Mouse (Mus musculus) forebrain, embryonic 12.5 days (tissue): ENCODE measurements around the gene Nudt21. TPM values are rescaled to one million over a fixed set of nuclear protein-coding genes. Genes with fewer than 3 reads are reported as not detected.

Experiments used
- ATAC-seq: fragments of 200-750 bp; cut with Nextera tagmentation; 2 replicates; pipeline ENCODE4 v1.8.0; 2017; ENCODE audit warnings: moderate TSS enrichment; ENCODE audit not compliant: low FRiP score
- H3K27ac ChIP-seq: fragments of 300-500 bp; sonication (generic); 2 replicates; pipeline ENCODE4 v1.5.1; 2016; ENCODE audit warnings: mild to moderate bottlenecking
- H3K27me3 ChIP-seq: fragments of 300-500 bp; sonication (generic); 2 replicates; pipeline ENCODE4 v1.6.1; 2016; ENCODE audit warnings: mild to moderate bottlenecking
- H3K36me3 ChIP-seq: fragments of 300-500 bp; sonication (generic); replicated peaks from 2 replicates; pipeline ENCODE4 v1.6.1; 2016; ENCODE audit warnings: mild to moderate bottlenecking
- H3K4me1 ChIP-seq: fragments of 300-500 bp; sonication (generic); 2 replicates; pipeline ENCODE4 v1.6.1; 2016
- H3K4me2 ChIP-seq: fragments of 300-500 bp; sonication (generic); 2 replicates; pipeline ENCODE4 v1.6.1; 2016; ENCODE audit warnings: mild to moderate bottlenecking, moderate library complexity
- H3K4me3 ChIP-seq: fragments of 300-500 bp; sonication (generic); replicated peaks from 2 replicates; pipeline ENCODE4 v1.5.1; 2016; ENCODE audit warnings: mild to moderate bottlenecking
- H3K9ac ChIP-seq: fragments of 300-500 bp; sonication (generic); 2 replicates; pipeline ENCODE4 v1.6.1; 2016; ENCODE audit warnings: mild to moderate bottlenecking
- H3K9me3 ChIP-seq: fragments of 300-500 bp; sonication (generic); 2 replicates; pipeline ENCODE4 v1.6.1; 2016
- WGBS: fragments of 180-500 bp; shearing (Covaris S2); methylation state at CpG from one replicate; pipeline ENCODE4 v1.1.7; 2016; 5-methylcytosine and 5-hydroxymethylcytosine counted together
- polyA plus RNA-seq: library from polyadenylated mRNA; unstranded; fragments of >200 nt; fragmentation: Nextera tagmentation; extraction: Ambion mirVana; gene quantifications from 2 replicates; pipeline ENCODE4 v1.2.1, GENCODE M21; 2016

The Nudt21 gene
- polyA plus RNA-seq, 1 experiment from 2014 or later, result 205 TPM

DNA sequence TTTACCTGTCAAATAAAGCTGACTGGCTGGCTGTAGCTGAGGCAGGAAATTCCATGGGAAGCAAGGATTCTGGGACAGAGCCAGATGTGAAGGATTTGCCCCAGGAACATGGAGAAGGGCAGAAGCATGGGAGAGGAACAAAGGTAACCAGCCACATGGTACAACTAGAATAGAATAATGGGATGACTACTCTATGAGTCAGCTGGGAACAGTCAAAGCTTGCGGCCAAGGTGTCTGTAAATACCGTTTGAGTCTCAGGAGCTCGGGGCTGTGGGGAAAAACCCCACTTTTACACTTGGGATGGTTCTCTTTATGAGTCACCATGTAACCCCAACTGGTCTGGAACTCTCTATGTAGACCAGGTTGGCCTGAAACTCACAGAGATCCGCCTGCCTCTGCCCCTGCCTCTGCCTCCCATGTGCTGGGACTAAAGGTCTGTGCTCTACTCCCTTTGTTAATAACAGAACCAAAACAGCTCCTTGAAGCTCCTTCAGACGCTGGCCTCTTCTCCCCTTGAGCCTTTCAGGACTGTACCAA, 55.1 kb downstream of the Nudt21 start:
- H3K27ac ChIP-seq, result no peak overlapping the region
- WGBS, result 93% methylated on average over 5 of the region's 5 CpGs
- no peak overlapping the region for H3K9ac ChIP-seq
- H3K4me3 ChIP-seq, result no peak overlapping the region
- no peaks in the 10 kb centered on the region for H3K4me1 ChIP-seq
- ATAC-seq, result no peak
- H3K4me2 ChIP-seq, result no peak overlapping the region
- no peaks in the 10 kb centered on the region for H3K27me3 ChIP-seq
- peaks cover 83% of the 10 kb centered on the region for H3K36me3 ChIP-seq
- H3K9me3 ChIP-seq, result no peaks in the 10 kb centered on the region

DNA sequence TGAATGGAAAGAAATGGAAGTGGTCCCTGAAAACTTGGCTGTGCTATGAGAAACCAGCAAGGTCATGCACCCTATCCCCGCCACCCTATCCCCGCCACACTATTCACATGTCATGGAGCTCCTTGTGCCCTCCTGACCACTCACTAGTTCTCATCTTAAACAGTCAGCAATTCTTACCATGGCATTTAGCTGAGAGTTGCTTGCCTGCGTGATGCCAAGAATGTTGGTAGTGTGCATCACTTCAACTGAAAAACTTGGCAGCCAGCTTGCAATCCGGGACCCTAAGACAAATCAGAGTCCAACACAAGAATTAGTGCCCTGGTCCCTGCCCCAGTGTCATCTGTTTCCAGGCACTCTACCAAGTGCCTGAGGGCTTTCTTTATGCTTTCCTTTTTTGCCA, 56.7 kb downstream of the Nudt21 start:
- Histone ChIP-seq H3K4me1 (no peaks in the 10 kb centered on the region), H3K27ac (no peak overlapping the region), H3K36me3 (peaks cover 87% of the 10 kb centered on the region), H3K4me2 (no peak overlapping the region), H3K27me3 (no peaks in the 10 kb centered on the region), H3K4me3 (no peak overlapping the region), H3K9ac (no peak overlapping the region), H3K9me3 (no peaks in the 10 kb centered on the region)
- WGBS, result 93% methylated on average over 4 of the region's 4 CpGs
- no peak for ATAC-seq

DNA sequence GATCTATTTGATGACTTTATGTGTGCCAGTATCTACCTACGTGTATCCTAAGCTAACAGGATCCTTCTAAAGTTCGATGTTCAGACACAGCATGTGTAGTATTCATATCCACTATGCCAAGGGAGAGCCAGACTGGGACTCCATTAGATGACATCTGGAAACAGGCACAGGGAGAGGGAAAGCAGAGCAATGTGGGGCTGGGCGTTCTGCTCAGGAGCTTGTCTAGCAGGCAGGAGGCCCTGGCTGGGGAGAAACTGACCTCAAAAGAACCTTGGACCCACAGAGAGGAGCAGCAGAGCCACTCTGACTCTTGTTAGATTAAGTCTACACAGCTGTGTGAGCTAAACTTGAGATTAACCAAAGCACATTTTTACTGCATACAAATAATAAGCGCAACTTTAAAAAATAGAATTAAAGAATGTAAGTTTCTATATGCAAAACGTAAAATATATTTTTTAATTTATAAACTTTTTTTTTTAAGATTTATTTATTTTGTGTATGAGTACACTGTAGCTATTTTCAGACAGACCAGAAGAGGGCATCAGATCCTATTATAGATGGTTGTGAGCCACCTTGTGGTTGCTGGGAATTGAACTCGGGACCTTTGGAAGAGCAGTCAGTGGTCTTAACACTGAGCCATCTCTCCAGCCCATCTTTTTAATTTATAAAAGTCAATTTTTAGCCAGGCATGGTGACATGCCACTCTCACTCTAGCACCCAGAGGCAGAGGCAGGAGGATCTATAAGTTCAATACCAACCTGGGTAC, 60.2 kb downstream of the Nudt21 start:
- Histone ChIP-seq H3K4me3 (no peak overlapping the region), H3K4me2 (no peak overlapping the region), H3K4me1 (no peaks in the 10 kb centered on the region), H3K27me3 (no peaks in the 10 kb centered on the region), H3K9me3 (no peaks in the 10 kb centered on the region), H3K9ac (no peak overlapping the region), H3K27ac (no peak overlapping the region), H3K36me3 (peaks cover 90% of the 10 kb centered on the region)
- 98% methylated on average over 6 of the region's 6 CpGs for WGBS
- no peak for ATAC-seq

DNA sequence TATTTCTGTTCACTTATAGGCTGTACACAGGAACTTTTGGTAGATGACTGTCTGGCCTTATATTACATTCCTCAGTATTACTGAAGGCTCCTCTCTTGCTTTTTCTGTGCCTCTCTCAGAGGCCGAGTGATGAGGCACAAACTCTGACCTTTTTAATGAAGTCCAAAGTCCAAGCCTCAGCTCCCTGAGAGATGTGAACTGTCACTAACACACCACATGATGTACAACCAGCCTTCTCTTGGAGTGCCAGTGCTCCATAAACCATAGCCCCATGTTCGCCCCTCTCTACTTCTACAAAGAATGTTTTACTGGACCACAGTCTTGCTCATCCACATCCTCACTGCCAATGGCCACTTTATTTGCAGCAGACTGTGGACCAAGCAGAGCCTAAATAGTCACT, 61.5 kb downstream of the Nudt21 start:
- Histone ChIP-seq H3K4me1 (no peaks in the 10 kb centered on the region), H3K9ac (no peak overlapping the region), H3K27ac (no peak overlapping the region), H3K4me3 (no peak overlapping the region), H3K36me3 (peaks cover 90% of the 10 kb centered on the region), H3K9me3 (no peaks in the 10 kb centered on the region), H3K4me2 (no peak overlapping the region), H3K27me3 (no peaks in the 10 kb centered on the region)
- ATAC-seq, result no peak
- WGBS, result 98% methylated on average over 2 of the region's 2 CpGs

DNA sequence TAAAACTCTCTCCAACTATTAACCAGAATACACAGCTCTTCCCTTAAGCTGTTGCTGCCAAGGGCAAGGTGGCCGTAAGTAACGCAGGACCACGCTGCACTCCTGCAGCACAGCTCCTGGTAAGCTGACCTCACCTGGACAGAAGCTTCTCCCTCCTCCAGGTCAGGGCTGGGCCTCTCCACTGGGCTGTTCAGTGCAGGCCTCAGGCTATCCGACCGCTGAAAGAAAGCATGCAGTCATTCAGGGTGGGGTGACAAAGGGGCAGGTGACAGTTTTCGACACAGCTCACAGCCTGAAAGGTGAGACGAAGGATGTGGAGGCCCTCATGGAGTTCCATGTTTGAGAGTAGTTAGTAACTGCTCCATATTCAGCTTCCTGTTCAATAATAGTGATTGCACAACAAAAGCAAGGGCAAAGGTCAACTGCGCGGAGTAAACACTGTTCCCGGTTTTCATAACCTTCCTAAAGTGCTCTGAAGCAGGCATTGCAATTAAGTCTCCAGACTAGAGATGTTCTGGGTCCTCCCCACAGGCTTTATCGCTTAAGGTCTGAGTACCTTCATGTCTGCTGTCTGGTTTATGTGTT, 62.1 kb downstream of the Nudt21 start:
- H3K4me3 ChIP-seq, result no peak overlapping the region
- no peak for ATAC-seq
- peaks cover 88% of the 10 kb centered on the region for H3K36me3 ChIP-seq
- H3K9me3 ChIP-seq, result no peaks in the 10 kb centered on the region
- H3K27ac ChIP-seq, result no peak overlapping the region
- H3K27me3 ChIP-seq, result no peaks in the 10 kb centered on the region
- H3K9ac ChIP-seq, result no peak overlapping the region
- no peaks in the 10 kb centered on the region for H3K4me1 ChIP-seq
- 88% methylated on average over 11 of the region's 11 CpGs for WGBS
- H3K4me2 ChIP-seq, result no peak overlapping the region

DNA sequence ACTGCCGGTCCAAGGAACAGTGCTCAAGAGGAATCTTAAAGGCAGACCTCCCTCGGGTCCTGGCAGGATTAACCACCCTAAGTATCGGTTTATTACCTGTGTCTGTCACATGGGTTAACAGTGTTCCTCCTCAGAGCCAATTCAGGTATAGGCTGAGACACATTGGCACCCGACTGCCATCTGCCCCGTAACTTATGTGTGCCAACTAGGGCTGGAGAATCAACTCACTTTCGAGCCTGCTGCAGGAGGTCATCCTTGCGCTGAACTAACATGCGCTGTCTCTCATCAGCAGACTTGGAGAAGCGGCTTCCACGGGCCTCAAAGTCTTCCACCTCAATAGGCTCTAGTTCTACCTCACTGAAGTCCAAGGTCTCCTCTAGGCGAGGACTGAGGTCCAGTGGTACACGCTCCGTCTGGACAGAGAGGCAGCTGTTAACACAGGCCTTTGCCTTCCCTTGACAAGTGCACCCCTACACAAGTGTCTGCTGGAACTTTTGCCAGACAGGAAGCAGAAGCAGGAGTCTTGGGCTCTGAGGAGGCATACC, 62.9 kb downstream of the Nudt21 start:
- Histone ChIP-seq H3K27ac (no peak overlapping the region), H3K27me3 (no peaks in the 10 kb centered on the region), H3K4me3 (no peak overlapping the region), H3K36me3 (peaks cover 80% of the 10 kb centered on the region), H3K9me3 (no peaks in the 10 kb centered on the region), H3K4me2 (no peak overlapping the region), H3K4me1 (no peaks in the 10 kb centered on the region), H3K9ac (no peak overlapping the region)
- ATAC-seq, result no peak
- WGBS, result 92% methylated on average over 13 of the region's 13 CpGs

DNA sequence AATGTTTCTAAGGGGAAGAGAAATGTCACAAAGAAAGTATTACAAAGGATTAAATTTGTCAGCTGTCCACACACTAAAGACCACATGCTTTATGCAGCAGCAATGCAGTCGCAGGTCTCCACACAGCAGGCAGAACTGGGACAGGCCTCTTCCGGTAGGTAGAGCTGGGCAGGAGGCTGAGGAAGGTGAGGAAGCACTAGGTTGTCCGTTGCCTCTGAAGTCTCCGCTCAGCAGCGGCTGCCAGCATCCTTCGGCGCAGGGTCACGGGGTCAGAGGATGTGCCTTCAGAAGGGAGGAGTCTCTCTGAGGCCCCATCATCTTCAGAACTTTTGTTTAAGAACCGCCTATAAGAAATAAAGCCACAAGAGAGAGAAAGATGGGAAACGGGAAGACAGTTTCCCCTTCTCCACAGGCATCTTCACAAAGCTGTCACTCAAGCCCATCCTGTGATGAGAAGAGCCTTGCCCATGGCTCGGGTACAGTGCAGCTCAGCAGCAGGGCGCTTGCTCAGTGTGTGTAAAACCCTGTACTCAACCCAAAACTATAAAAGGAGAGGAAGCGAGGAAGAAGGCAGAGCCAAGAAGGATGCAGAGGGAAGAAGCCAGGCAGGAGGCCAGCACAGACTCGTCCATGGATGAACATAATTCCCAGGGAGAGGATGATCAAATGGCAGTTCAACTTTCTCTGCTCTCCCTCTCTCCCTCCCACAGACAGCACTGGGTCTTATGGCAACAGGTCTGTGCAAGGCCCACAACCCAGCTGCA, 63.7 kb downstream of the Nudt21 start:
- Histone ChIP-seq H3K9me3 (no peaks in the 10 kb centered on the region), H3K36me3 (peaks cover 78% of the 10 kb centered on the region)
- ATAC-seq, result no peak

DNA sequence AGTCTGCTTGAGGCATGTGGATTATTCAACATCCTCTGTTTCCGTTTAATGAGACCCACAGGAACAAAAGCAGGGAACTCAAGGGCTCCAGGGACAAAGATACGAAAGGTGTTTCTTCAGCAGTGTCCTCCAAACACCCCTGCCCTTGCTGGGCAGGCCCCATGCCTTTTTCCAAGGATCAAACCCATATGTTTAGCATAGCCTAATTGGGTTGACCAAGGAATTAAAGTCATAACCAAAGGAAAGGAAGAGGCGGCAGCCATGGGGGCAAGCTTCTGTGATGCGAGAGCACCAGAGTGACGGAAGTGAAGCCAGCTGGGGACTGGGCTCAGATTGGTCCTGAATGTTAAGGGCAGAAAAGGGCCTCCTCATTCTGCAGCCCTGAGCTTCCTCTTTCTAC, 64.6 kb downstream of the Nudt21 start:
- Histone ChIP-seq H3K36me3 (peaks cover 79% of the 10 kb centered on the region), H3K4me1 (no peaks in the 10 kb centered on the region), H3K9me3 (no peaks in the 10 kb centered on the region), H3K27ac (no peak overlapping the region), H3K4me3 (no peak overlapping the region), H3K27me3 (no peaks in the 10 kb centered on the region), H3K4me2 (no peak overlapping the region), H3K9ac (no peak overlapping the region)
- 76% methylated on average over 5 of the region's 5 CpGs for WGBS
- ATAC-seq, result no peak

More for the DNA sequence above, 63.7 kb downstream of the Nudt21 start:
- H3K4me2 ChIP-seq, result no peak overlapping the region
- H3K27me3 ChIP-seq, result no peaks in the 10 kb centered on the region
- H3K27ac ChIP-seq, result no peak overlapping the region
- 90% methylated on average over 14 of the region's 14 CpGs for WGBS
- H3K9ac ChIP-seq, result no peak overlapping the region
- H3K4me3 ChIP-seq, result no peak overlapping the region
- no peaks in the 10 kb centered on the region for H3K4me1 ChIP-seq

DNA sequence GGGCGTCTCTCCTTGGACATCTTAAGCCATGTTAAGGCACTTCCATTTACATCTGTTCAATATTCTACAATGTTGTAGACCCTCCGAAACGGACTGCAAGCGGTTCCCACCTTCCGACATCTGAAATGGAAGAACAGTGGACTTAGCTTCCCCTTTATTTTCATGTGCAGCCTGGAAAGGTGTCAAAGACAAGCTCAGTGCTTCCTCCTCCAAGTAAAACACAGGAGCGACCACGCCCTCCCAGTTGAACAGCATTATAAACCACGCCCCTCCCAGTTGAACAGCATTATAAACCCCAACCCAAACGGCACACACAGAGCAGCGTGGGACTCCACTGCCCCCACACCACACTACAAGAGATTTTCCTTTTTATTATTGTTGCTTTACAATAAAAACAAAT, 65.4 kb downstream of the Nudt21 start:
- 91% methylated on average over 10 of the region's 10 CpGs for WGBS
- Histone ChIP-seq H3K9me3 (no peaks in the 10 kb centered on the region), H3K4me1 (no peaks in the 10 kb centered on the region), H3K36me3 (peaks cover 81% of the 10 kb centered on the region), H3K27ac (no peak overlapping the region), H3K9ac (no peak overlapping the region), H3K27me3 (no peaks in the 10 kb centered on the region), H3K4me2 (no peak overlapping the region), H3K4me3 (no peak overlapping the region)
- no peak for ATAC-seq

DNA sequence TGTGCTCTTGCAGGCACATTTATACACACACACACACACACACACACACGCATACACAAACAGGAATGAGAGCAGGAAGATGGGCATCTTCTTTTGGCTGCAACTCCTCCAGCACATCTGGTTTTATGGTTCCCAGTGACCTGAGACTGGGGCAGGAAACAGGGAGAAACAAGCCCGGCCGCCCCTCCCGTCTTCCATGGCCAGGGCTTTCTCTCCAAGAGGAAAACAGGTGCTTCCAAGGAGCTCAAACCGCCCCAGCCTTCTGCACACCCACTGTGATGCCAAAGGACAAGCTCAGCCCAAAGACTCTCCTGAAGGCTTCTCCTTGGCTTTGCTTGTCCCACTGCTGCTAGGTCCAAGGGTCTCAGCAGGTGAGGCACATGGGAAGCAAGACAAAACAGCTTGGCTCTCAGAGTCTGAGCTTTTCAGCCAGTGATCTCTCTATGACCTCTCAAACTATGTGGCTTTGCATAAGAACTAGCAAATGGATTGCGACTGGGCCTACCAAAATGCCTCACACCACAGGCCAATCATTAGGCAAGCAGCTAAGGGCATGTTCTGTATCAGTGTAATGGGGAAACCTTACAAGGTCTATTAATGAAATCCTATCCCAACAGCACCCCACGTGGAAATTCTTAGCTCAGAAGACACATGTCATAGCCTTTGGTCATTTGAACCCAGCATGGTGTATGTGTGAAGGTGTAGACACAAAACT, 67.0 kb downstream of the Nudt21 start:
- no peak overlapping the region for H3K4me3 ChIP-seq
- H3K9ac ChIP-seq, result no peak overlapping the region
- no peaks in the 10 kb centered on the region for H3K9me3 ChIP-seq
- H3K4me2 ChIP-seq, result no peak overlapping the region
- no peaks in the 10 kb centered on the region for H3K27me3 ChIP-seq
- 81% methylated on average over 7 of the region's 7 CpGs for WGBS
- H3K36me3 ChIP-seq, result peaks cover 82% of the 10 kb centered on the region
- 0 out of 2 replicates have a peak overlapping the region, but pooled peaks have one; percentile 26 for H3K27ac ChIP-seq
- no peaks in the 10 kb centered on the region for H3K4me1 ChIP-seq
- ATAC-seq, result no peak

DNA sequence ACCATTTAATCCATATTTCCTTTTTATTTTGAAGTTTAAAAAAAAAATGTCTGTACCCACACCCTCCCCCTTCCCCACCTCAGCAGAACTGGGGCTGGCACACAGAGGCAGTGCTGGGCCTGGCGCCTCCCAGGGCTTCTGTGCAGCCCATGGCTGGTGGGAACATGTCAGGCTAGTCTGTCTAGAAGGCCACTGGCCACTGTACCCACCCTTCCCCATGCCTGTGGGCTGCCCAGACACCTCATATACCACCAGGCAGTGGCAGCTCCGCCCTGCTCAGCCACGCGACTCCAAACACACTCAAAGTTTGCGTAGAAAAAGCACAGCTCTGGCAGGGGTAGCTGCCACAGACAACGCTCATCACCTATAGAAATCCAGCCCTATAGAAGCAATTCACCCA, 68.5 kb downstream of the Nudt21 start:
- H3K36me3 ChIP-seq, result peaks cover 82% of the 10 kb centered on the region
- no peaks in the 10 kb centered on the region for H3K9me3 ChIP-seq
- WGBS, result 84% methylated on average over 6 of the region's 6 CpGs
- H3K27ac ChIP-seq, result no peak overlapping the region
- no peak overlapping the region for H3K9ac ChIP-seq
- H3K27me3 ChIP-seq, result no peaks in the 10 kb centered on the region
- ATAC-seq, result 0 out of 2 replicates have a peak, but pooled peaks have one; percentile 34
- no peak overlapping the region for H3K4me2 ChIP-seq
- no peaks in the 10 kb centered on the region for H3K4me1 ChIP-seq
- no peak overlapping the region for H3K4me3 ChIP-seq
